Mouse (Mus musculus): ENCODE results near the gene Nat8f6.
"Not testable (repeated sequence)": the region's sequence is repeated elsewhere in the genome, so short reads cannot be mapped to it uniquely, and the experiment has no call there.

Nat8f6 gene

DNA sequence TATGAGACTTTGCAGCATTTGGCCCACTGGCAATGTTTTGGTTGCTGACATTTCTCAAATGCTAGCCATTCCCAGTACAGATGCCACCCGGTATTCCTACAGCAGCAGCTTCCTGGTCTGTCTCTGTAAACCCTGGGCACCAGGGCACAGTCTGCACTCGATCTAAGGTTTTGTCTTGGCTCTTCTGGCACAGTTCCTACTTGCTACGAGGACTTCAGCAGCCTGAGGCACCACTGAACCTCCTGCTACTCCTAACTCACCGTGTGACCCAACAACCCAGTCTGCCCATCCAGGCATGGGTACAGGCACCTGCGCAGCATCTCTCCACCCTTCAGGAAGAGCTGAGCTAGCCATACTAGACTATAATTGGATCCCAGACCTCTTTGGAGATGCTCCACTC, 15.3 kb upstream of the Nat8f6 start:
- DNase-seq (ENCODE audit: low spot score) = not testable (repeated sequence)

DNA sequence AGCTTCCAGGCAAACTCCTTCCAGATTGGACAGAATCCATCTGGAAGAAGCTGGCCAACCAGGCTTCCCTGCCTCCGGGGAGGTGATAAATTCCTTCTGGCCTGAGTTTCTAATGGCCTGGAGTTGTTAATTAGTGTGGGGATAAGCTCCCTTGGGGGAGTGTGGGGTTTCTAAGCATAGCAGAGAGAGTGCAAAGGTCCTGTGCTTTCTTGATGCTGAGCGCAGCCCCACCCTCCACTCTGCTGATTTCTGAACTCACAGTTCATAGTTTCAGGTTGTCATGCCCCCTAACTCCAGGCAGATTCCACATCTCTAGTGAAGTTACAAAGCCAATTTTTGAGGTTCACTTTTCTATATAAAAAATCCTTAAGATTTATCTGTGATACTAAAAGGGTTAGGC, 14.3 kb upstream of the Nat8f6 start:
- DNase-seq (ENCODE audit: low spot score) = not testable (repeated sequence)

GRCm38 (mm10) chr6:85834504-85835100, 13.8 kb upstream of the Nat8f6 start:
- not testable (repeated sequence) for DNase-seq (ENCODE audit: low spot score)

- DNase-seq (ENCODE audit: low spot score) = no peak
Observed at GRCm38 (mm10) chr6:85831796-85832321, 11.1 kb upstream of the Nat8f6 start, which contains the start of gene Nat8. Gene Nat8, minus strand, starts transcription at chr6:85832082.

DNA sequence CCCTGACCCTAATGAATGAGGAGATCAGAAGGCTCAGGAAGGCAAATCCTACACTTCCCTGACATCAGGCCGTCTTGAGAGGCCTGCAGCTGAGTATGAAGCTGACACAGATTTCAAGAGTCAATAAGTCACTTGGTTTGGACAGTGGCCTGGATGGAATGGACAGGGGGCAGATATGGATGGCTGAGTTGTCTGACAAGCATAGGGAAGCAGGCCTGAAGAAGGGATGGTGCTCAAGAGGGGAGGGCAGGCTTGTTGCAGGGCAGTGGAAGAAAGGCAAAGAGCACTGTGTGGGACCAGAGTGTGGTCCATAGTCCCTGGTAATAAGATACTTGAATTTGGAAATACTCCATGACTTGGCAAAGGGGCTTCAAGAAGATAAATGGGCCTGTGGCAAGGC, 8.7 kb upstream of the Nat8f6 start:
- no peak for DNase-seq (ENCODE audit: low spot score)

DNA sequence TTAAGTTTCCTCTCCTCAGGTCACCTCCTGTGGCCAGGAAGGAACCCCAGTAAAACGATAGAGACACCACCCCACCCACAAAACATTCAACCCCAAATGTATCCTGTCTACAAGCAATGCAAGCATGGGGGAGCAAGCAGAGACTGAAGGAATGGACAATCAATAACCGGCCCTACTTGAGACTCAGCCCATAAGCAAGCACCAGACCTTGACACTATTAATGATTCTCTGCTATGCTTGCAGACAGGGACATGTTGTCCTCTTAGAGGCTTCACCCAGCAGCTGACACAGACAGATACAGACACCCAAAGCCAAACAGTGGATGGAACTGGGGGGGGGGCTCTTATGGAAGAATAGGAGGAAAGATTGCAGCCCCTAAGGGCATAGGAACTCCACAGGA, 5.1 kb upstream of the Nat8f6 start:
- no peak for DNase-seq (ENCODE audit: low spot score)

DNA sequence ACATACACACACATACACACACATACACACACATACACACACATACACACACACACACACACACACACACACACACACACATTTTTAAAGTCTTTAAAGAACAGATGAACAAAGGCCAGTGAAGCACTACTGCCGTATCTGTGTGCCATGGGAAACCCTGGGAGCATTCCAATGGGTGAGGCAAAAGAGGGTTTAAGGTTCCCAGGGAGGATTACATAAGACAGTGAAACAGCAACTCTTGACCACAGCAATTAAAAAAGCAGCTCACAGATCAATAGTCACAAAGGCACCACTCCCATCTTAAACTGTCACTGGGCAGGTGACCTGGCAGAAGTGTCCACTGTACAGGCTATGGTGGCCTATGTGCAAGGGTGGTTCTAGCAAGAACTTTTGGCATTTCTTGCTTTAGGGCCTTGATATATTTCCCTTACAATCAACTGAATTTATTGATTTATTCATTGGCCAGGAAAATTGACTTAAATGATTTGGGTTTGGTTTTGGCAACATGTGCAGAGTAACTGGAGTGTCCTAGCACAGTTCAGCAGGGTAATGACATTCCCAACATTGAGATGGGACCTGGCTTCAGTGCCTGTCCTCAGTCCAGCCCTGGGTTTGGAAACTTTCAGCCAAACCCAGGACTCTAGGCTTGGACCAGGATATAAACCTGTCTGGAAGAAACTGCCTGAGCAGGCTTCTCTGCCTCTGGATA, 2.8 kb upstream of the Nat8f6 start:
- DNase-seq (ENCODE audit: low spot score) = no peak

DNA sequence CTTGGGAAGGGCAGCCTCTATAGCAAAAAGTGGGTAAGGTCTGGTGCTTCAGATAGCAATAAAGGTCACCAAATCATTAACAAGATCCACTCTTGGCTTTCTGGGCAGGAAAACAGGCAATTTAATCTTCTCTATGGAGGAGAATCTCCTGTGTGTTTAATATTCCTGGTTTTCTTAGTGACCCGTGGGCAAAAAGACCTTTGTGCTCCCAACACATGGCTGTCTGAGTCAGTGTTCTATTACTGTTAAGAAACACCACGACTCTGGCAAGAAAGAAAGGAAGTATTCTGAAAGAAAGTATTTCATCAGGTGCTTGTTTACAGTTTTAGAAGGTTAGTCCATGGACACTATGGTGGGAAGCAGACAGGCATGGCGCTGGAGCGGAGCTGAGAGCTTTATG, 1.5 kb upstream of the Nat8f6 start:
- no peak for DNase-seq (ENCODE audit: low spot score)

- no peak for DNase-seq (ENCODE audit: low spot score)
Observed at GRCm38 (mm10) chr6:85818338-85818737, 2.4 kb downstream of the Nat8f6 start.

DNA sequence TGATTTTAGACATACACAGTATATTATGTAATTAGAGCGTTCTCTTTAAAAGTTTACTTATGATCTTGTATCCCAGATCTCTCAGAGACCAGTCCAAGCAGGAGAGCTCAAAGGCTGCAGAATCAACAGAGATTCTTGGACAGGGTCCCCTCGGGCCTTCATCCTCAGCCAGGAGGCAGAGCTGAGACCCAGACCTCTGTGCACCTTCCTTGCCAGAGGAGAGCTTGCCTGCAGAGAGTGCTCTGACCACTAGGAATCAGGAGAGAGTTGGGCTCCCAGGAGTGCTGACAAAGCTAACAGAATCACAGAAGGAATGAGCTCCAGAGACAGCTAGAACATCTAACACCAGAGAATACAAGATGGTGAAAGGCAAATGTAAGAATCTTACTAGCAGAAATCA, 7.4 kb downstream of the Nat8f6 start:
- no peak for DNase-seq (ENCODE audit: low spot score)

DNA sequence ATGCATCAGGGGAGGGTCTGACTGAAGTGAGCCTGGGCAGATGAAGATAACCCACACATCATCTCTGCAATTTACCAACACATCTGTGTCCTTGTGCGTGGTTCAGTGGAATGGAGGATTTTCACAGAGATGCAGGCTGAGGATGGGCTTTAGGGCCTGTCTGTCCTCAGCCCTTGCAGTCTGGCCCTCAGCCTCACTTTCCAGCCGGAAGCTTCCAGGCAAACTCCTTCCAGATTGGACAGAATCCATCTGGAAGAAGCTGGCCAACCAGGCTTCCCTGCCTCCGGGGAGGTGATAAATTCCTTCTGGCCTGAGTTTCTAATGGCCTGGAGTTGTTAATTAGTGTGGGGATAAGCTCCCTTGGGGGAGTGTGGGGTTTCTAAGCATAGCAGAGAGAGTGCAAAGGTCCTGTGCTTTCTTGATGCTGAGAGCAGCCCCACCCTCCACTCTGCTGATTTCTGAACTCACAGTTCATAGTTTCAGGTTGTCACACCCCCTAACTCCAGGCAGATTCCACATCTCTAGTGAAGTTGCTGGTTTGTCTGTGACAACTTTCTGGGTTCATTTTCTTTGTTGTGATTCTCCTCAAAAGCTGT, 9.7 kb downstream of the Nat8f6 start:
- not testable (repeated sequence) for DNase-seq (ENCODE audit: low spot score)

DNA sequence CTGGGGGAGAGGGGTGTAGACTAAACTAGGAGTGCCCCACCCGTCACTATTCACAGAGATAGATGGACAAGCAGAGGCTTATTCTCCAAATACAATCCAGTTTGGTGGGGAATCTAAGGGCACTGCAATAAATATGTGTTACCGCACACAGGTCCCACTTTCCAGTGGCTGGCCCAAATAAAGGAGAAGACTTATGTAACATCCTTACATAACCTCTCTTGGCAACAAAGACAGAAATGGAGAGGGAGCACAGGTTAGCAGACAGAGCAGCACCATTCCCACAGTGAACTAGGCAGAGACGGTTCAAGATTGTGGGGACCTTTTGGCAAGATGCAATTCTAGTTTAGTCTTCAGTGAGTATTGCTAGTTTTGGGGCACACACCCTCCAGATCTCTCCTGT, 10.2 kb downstream of the Nat8f6 start:
- not testable (repeated sequence) for DNase-seq (ENCODE audit: low spot score)

- DNase-seq (ENCODE audit: low spot score) = not testable (repeated sequence)
Observed at GRCm38 (mm10) chr6:85809784-85810183, 11.0 kb downstream of the Nat8f6 start.

- not testable (repeated sequence) for DNase-seq (ENCODE audit: low spot score)
Observed at GRCm38 (mm10) chr6:85803180-85803579, 17.6 kb downstream of the Nat8f6 start.

- not testable (repeated sequence) for DNase-seq (ENCODE audit: low spot score)
Observed at GRCm38 (mm10) chr6:85765532-85765931, 55.2 kb downstream of the Nat8f6 start, which contains the start of gene Nat8f3. Gene Nat8f3, minus strand, starts transcription at chr6:85765754.

GRCm38 (mm10) chr6:85763127-85764070, 57.4 kb downstream of the Nat8f6 start:
- not testable (repeated sequence) for DNase-seq (ENCODE audit: low spot score)

- DNase-seq (ENCODE audit: low spot score) = not testable (repeated sequence)
Observed at GRCm38 (mm10) chr6:85762678-85763077, 58.1 kb downstream of the Nat8f6 start.
